Mouse (Mus musculus) leukemia stem cell, adult 10-12 weeks (primary cell): ENCODE measurements around the gene Dyrk1a. TPM values are rescaled to one million over a fixed set of nuclear protein-coding genes. Genes with fewer than 3 reads are reported as not detected.

Source experiments
- polyA plus RNA-seq: library from polyadenylated mRNA; stranded (reverse); fragments of >175 nt; gene quantifications from 2 replicates; pipeline ENCODE4 v1.2.3, GENCODE M21; 2012; ENCODE audit warnings: low replicate concordance

Gene Dyrk1a
- polyA plus RNA-seq = 13.6 and 14.7 TPM in 2 replicates

GRCm38 (mm10) chr16:94569229-94570176 is at the start of gene Dyrk1a:
TSS of gene Dyrk1a (plus strand) at chr16:94570010.

DNA sequence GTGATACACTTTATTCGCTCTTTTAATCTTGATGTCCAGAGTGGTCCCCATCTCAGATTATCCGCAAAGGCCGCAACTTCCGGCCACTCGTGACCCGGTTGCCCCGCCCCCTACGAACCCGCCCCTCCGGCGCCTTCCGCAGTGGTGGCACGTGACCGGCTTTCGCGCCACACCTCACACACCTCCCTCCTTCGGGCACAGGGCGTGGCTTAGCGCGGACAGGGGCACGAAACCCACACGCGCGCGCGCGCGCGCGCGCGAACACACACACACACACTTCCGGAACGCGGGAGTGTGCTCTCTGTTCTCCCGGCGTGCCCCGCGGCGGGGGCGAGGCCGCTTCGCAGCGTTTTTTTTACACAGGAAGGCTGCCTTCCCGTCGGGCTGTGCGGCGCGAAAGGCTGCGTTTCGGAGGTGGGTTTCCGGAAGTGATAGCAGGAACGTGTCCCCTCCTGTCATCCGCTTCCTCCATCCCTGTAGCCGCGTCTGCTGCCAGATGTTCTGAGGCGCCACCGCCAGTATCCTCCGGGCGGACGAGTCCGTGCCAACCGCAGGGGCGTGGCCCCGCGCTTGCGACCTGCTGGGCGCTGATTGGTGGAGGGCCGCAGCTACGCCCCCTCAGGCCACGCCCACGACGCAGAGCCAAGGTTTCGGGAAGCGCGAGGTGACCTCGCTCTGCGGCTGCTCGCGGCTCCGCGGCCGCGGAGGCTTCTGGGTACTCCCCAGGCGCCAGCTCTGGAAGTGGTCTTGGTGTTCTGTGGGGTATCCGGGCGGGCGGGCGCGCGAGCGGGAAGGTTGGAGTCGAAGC is 43.3 kb upstream of the Dyrk1a start, which contains the start of gene Vps26c:
TSS of gene Vps26c (minus strand) at position 487 of the 808 bp plus-strand sequence.

Other genes starting within 250 kb of the Dyrk1a start
- 0.11 TPM in 2 replicates for gene Ripply3, start 241.6 kb upstream of the Dyrk1a start, polyA plus RNA-seq
- 1.7 and 2.5 TPM in 2 replicates for gene Ttc3, start 199.4 kb upstream of the Dyrk1a start, polyA plus RNA-seq
- 13.5 and 19.7 TPM in 2 replicates for gene Pigp, start 198.2 kb upstream of the Dyrk1a start, polyA plus RNA-seq
- 3.0 and 5.0 TPM in 2 replicates for gene Vps26c, start 43.2 kb upstream of the Dyrk1a start, polyA plus RNA-seq